In the genomic region with DNA sequence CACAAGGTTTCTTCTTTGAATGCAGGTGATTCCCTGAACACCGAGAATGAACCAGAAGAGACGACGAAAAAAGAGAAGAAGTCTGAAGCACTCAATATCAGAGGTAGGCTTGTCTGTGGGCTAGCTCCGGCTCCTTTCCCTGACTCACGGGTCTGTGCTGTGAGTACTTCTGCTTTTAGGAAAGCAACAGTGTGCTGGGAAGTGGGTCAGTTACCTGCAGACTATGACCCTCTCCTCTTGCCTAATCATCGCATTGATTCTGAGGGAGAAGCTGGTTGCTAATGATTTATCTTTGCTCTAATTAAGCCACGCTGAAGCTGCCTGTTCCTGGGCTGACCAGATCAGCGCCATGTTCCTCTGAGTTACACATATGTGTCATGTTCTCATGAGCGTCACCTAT, we compare ENCODE assay signal across 13 mouse cellular contexts. TPM values are rescaled to one million over a fixed set of nuclear protein-coding genes. Genes with fewer than 3 reads are reported as not detected.
A peak's percentile ranks its signal among the peaks of the same experiment; 100 is the strongest.
DNase-seq lines count a peak whose midpoint lies in the region; ATAC-seq lines count a peak whose summit lies in the region.
"Had no signal": no experiment of that assay in that cellular context is flagged by ENCODE, and none has a peak within 500 bp of the region (broad histone marks: within the 10 kb centered on the region; RNA-seq: fewer than 3 reads in every experiment).

No protein-coding gene starts in this region.

- no peaks in the 10 kb centered on the region for H3K9me3 ChIP-seq in neural tube, embryonic 12.5 days
- H3K9me3 ChIP-seq in liver, embryonic 13.5 days (replicated peaks) = no peaks in the 10 kb centered on the region

- H3K27me3 ChIP-seq in neural tube, embryonic 12.5 days (replicated peaks) = peaks cover 39% of the 10 kb centered on the region
- H3K27me3 ChIP-seq in liver, embryonic 13.5 days = peaks cover 18% of the 10 kb centered on the region

- no peak overlapping the region for H3K4me3 ChIP-seq in neural tube, embryonic 12.5 days
- H3K4me3 ChIP-seq in liver, embryonic 13.5 days (replicated peaks) = peak overlapping the region; percentile 91

- peaks cover 16% of the 10 kb centered on the region for H3K4me1 ChIP-seq in neural tube, embryonic 12.5 days
- H3K4me1 ChIP-seq in liver, embryonic 13.5 days (replicated peaks) = peaks cover 81% of the 10 kb centered on the region

- H3K36me3 ChIP-seq in neural tube, embryonic 12.5 days = no peaks in the 10 kb centered on the region
- H3K36me3 ChIP-seq in liver, embryonic 13.5 days = peaks cover 49% of the 10 kb centered on the region

- peak overlapping the region; percentile 97; the same call in 1 of the 2 replicates for H3K4me2 ChIP-seq in neural tube, embryonic 12.5 days (replicated peaks)
- peak overlapping the region; percentile 85 for H3K4me2 ChIP-seq in liver, embryonic 13.5 days

- ATAC-seq in neural tube, embryonic 12.5 days (ENCODE audit: low FRiP score, low read depth) = no peak
- no peak for ATAC-seq in liver, embryonic 13.5 days (ENCODE audit: low read depth)

- H3K27ac ChIP-seq in neural tube, embryonic 12.5 days = no peak overlapping the region
- H3K27ac ChIP-seq in liver, embryonic 13.5 days = peak overlapping the region; percentile 98
- H3K27ac ChIP-seq: kidney, postnatal 0 days had no signal

- H3K9ac ChIP-seq in neural tube, embryonic 12.5 days = no peak overlapping the region
- peak overlapping the region; percentile 98 for H3K9ac ChIP-seq in liver, embryonic 13.5 days

- WGBS in neural tube, embryonic 12.5 days = 91% methylated on average over 9 of the region's 9 CpGs
- 49% methylated on average over 9 of the region's 9 CpGs for WGBS in liver, embryonic 13.5 days (ENCODE audit: insufficient replicate concordance)

- peak; percentile 2 for DNase-seq in adrenal gland, adult 2 months
- DNase-seq in adrenal gland, postnatal 14 days = no peak
- no peak for DNase-seq in neural tube, embryonic 10.5 days (ENCODE audit: extremely low spot score, low spot score)
- no peak for DNase-seq in liver, embryonic 13.5 days
- no peak for DNase-seq in urinary bladder, postnatal 14 days (ENCODE audit: low spot score)
- DNase-seq in adrenal gland, adult 18-20 months (ENCODE audit: low spot score in 2 of 2) = no peak
- no peak for DNase-seq in retina, postnatal 1 day
- DNase-seq: cerebellum, postnatal 14 days; lung, postnatal 36 days; thymus, postnatal 36 days had no signal

RNA-seq across cellular contexts. Expression of gene Slc30a10, which starts 1.7 kb away (rescaled TPM):
- under 1 TPM in 1 of 2 experiments, not detected in 1; 0.09 TPM for total RNA-seq in adrenal gland, adult 2 months (2021)
- not detected in 2 replicates for polyA plus RNA-seq in adrenal gland, adult 2 months (2012; rRNA removed)
- 0.19 and 1.0 TPM in 2 replicates for total RNA-seq in adrenal gland, postnatal 14 days (2021)
- 1.5 and 2.0 TPM in 2 replicates for polyA plus RNA-seq in neural tube, embryonic 12.5 days (2016; fragmentation: Nextera tagmentation; extraction: Ambion mirVana)
- polyA plus RNA-seq in liver, embryonic 13.5 days (2015; fragmentation: Nextera tagmentation; extraction: Ambion mirVana) = 10.4 and 12.5 TPM in 2 replicates
- total RNA-seq in adrenal gland, adult 18-20 months (2021) = not detected
- total RNA-seq: heart, adult 8-10 months had no signal
